Mouse (Mus musculus) cerebellum, postnatal 10 days (tissue): ENCODE measurements around the gene Sgk1.

ENCODE experiments used
- DNase-seq, 2 experiments: peaks; one replicate each; pipeline ENCODE4 v3.0.0; 2021; ENCODE audit warnings: mixed read lengths in 2 of 2

Sgk1 gene

GRCm38 (mm10) chr10:21882184-21883081, at the start of gene Sgk1:
Sgk1 (plus strand) TSS chr10:21882184.
- DNase-seq = peak; percentile 90

GRCm38 (mm10) chr10:21832282-21832681, 49.7 kb upstream of the Sgk1 start:
- DNase-seq = no peak

DNA sequence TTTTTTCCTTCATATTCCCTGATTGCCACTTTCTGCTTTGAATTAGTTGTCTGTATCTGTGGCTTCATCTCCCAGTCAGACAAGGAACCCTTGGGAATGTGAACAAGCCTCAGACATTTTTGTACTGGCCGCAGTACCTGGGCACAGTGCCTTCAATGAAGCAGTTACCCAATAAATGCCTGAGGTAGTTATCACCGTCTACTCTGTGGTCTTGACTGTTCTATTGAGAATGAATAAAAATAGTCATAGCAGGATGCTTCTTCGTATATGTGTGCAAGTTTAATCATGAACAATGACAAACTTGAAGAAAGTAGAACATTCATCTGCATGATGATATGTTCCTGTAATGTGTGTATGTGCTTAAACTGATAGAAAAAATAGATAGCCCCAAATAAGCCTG, 48.2 kb upstream of the Sgk1 start:
- DNase-seq = no peak

- no peak for DNase-seq
Measured at GRCm38 (mm10) chr10:21835077-21835476, 46.9 kb upstream of the Sgk1 start.

- DNase-seq = no peak
Measured at GRCm38 (mm10) chr10:21839248-21840155, 42.5 kb upstream of the Sgk1 start.

DNA sequence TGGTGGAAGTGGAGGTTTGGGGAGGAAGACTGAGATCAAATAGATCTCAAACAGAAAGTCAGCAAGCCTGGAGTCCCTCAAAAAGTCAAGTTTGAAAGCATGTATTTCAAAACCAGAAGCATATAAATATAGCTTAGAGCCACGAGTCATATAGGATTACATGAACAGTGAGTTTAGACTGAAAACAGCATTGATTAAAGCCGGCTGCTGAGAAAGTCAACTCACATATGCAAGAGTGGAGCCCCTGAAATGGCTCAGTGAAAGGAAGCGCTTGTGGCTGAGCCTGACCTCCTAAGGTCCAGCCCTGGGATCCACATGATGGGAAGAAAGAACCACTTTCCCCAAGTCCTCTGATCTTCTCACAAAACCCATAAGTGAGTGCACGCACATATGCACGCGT, 38.7 kb upstream of the Sgk1 start:
- DNase-seq = no peak

DNA sequence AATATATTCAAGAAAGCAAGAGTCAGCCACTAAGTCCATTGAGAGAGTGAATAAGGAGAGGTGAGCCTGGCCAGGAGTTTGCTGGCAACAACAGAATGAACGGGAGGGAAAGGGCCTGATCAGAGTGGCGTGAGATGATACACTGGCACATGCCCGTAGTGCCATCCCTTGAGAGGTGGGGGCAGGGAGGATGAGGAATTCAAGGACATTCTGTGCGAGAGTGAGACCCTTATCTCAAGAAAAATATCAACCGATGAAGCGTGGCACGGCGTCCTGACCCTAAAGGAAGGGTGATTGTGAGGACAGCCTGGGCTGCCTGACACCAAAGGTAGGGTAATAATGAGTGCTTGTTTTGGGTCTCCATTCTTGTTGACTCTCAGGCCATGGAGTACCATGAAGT, 38.1 kb upstream of the Sgk1 start:
- peak; percentile 64 to 72 for DNase-seq

DNA sequence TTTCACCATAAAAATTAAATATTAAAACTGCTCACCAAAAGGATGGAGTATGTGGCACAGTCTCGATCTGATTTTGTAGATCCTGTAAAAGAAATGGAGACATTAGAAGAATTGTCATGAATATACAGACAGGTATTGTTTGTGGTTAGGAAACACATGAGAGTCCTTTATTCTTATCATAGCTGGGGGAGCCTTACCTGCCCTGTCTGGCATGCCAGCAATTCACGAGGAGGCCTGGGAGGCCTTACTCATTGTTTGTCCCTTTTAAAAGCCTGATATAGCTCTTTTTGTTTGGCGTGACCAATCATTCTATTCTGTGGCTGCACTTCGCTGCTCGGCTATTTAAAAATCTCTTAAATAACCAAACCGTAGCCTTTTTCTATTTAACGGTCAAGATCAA, 37.6 kb upstream of the Sgk1 start:
- DNase-seq = no peak

DNA sequence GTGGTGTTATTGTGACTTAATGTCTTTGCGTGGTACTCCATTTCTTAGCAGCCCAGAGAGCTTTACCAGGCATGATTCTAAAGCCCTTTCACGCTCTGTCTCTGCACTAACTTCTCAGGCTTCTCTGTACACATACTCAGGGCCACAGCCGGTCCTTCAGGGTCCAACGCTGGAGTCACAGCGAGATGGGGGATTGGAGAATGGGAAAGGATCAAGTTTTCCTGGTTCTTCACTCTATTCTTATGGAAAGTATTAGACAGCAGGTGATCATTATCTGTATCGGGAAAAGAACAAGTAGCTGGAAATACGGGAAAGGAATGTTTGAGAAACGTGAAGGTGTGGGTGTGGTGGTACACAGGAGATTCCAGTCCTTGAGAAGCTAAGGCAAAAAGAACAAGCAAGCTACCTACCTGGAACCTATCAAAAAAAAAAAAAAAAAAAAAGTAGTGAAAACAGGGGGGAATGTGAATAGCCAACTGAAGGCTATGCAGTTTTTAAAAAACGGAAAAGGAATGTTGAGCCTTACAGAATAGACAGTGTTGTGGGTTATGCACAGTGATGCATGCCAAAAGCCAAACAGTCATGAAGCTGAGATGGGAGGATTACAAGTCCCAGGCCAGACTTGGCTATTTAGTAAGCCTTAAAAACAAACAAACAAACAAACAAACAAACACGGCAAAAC, 36.2 kb upstream of the Sgk1 start:
- no peak for DNase-seq

DNA sequence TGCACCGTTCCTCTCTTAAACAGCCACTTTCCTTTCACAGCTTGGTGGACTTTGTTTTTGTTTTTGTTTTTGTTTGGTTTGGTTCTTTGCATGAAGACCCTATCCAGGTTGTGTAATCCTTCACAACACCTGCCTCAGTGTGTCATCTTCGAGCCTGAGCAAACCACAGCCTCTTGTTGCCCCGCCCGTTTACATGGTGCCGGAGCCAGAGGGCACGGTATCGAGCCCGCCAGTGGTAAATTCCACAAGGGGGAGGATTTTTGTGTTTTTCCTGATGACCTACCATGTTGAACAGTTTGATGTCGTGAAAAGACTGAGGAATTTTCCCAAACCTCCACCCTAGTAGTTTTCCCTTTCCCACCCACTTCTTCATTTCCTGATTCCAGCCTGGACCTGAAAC, 35.6 kb upstream of the Sgk1 start:
- DNase-seq = no peak

- no peak for DNase-seq
Measured at GRCm38 (mm10) chr10:21847026-21847820, 34.8 kb upstream of the Sgk1 start.

DNA sequence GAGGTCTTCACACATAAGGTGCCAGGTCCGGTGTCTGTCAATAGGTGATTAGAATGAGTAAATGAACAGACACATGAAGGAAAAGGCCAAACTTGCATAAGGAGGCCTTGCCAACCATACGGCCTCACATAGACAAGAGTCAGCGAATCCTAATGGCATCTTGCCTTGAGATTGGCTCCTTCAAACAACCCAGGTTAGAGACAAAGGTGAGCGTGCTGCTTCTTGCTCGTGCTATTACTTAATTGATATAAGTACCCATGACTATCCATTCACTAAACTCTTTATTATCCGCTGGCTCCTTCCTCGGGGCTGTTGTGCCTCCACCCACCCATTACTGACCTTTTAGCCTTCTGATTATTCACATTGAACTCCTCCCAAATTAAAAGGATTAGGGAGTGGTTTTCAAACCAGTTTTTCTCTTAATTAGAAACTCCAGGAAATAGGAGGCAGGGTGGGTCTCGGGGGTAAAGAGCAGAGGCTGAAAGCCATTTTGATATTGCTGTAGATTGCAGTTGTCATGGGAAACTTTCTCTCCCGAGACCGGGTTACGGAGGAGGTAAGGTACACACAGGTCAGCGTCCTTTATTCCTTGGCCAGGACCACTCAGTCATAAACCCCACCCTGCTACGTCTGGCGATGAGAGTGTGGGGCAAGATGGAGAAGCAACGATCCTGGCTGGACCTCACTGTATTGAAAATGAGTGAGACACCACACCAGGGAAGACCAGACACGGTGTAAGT, 33.9 kb upstream of the Sgk1 start:
- no peak for DNase-seq

GRCm38 (mm10) chr10:21849251-21849650, 32.7 kb upstream of the Sgk1 start:
- no peak for DNase-seq

DNA sequence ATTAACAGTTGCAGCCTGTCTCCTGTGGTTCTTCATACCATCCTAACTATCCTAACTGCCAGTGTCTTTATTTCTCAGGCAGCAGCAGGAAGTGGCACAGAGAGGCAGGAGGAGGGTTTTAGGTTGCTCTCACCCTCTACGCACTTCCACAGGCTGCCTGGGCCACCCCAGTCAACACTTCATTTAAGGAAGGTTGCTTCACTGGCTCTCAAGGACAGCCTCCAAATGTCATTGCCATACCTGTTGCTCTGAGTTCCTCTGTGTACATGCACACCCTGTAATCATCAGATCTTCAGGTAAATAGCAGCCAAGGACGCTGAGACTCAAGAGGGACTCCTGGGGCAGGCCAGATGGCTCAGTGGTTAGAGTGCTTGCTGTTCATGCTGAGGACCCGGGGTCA, 31.7 kb upstream of the Sgk1 start:
- no peak for DNase-seq

- DNase-seq = no peak
Measured at GRCm38 (mm10) chr10:21853122-21853521, 28.9 kb upstream of the Sgk1 start.

DNA sequence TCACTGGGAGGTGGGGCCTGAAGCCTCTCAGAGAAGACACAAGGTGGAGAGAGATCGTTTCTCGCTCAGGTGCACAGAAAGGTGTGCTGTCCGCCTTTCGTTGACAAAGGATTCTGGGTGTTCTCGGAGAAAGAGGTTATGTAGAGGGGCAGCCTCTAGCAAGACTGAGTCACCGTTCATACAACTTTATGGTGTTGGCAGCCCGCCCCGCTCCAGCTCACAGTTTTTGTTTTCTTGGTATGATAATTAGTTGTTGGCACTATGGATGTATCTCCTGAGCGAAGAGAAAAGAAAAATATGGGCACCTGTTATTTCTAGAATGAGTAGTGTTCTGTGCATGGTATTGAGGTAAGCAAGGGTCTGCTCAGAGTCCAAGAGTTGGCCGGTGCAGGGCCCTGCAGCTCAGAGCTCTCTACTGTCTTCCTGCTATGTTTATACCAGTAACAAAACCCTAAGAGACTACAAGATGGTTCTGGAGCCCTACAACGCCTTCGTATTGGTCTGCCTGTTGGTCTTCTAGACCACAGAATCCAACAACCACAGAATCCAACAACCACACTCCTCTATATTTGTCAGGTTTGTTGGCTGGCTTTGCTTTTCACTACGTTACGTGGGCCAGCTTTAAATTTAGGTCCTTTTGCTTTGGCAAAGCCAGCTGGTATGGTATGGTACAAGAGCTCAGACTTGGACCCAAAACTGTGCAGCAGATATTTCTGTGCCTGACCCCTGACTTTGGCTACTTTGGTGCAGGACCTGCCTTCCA, 28.2 kb upstream of the Sgk1 start:
- no peak for DNase-seq

DNA sequence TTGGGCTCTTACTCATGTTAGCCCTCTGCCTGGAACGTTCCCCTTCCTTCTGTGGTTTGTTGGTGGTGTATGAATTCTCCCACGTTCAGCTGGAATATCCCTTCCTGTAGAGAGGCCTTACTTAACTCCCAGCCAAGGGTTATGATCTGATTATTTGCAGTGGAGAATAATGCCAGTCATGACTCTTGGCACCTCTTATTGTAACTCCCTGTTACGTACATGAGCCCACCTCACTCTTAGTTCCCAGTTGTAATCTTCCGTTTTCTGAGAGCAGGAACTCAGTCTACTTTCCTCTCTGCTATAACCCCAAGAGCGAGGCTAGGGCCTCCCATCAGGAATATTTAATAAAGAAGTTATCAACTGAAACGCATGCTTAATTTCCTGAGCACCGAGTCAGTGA, 26.6 kb upstream of the Sgk1 start:
- no peak for DNase-seq

GRCm38 (mm10) chr10:21857676-21858075, 24.3 kb upstream of the Sgk1 start:
- DNase-seq = peak in 1 of 2 experiments; percentile 12

GRCm38 (mm10) chr10:21858437-21858974, 23.5 kb upstream of the Sgk1 start:
- DNase-seq = no peak

DNA sequence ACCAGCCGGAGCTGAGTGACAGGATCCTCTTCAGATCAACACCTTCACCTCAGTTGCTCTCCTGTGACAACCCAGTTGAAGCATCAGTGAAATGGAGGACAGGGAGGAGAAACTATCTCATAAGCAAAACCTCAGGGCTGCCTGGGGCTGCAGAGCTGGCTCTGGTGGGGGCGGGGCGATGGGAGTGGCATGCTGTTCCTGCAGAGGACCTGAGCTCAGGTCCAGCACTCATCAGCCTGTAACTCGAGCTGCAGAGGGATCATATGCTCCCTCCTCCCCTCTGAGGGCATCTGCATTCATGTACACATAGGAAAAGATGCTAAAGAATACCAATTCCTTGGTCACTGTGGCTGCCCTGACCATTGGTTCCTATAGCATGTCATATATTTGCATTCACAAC, 15.5 kb upstream of the Sgk1 start:
- peak in 1 of 2 experiments; percentile 48 for DNase-seq
